Mouse (Mus musculus) small intestine, adult 2 months (tissue): ENCODE results near the gene Kcnq4.

Experiments
- CTCF ChIP-seq: fragments of 200-500 bp; IDR thresholded peaks from 2 replicates; pipeline ENCODE4 v1.5.1; 2012; ENCODE audit warnings: low read depth, mild to moderate bottlenecking, control low read depth, inconsistent platforms, low read length, moderate library complexity, mixed read lengths; ENCODE audit not compliant: insufficient replicate concordance, insufficient read length; ENCODE audit errors: extremely low read depth
- POLR2A ChIP-seq: fragments of 200-500 bp; IDR thresholded peaks from 2 replicates; pipeline ENCODE4 v1.6.1; 2012; ENCODE audit warnings: low read depth, mild to moderate bottlenecking, control low read depth, inconsistent platforms, low read length, moderate library complexity

DNA sequence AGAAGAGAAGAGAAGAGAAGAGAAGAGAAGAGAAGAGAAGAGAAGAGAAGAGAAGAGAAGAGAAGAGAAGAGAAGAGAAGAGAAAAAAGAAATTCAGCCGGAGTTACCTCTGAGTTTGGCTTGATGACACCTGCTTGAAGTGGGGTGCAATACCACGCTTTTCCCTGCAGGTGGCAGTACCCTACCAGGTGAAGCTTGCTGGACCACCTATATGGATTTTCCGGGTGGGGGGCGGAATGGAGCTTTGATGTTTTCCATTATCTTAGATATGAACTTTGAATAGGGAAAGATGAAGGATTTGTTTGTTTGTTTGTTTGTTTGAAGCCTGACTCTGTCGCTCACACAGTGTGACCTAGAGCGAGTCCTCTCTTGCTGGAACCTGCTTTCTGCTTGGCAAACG, 67.5 kb downstream of the Kcnq4 start:
- TF ChIP-seq CTCF (peak; percentile 80; the same call in 1 of the 2 replicates), POLR2A (no peak)
